Mouse (Mus musculus) stomach, embryonic 14.5 days (tissue): ENCODE data around the gene Nudt14. TPM values are rescaled to one million over a fixed set of nuclear protein-coding genes. Genes with fewer than 3 reads are reported as not detected.

Source experiments
- ATAC-seq: fragments of 200-750 bp; cut with Nextera tagmentation; 2 replicates; pipeline ENCODE4 v1.8.0; 2017; ENCODE audit warnings: low read depth, moderate TSS enrichment; ENCODE audit not compliant: insufficient number of reproducible peaks, insufficient read depth, low FRiP score
- H3K27ac ChIP-seq: fragments of 300-500 bp; sonication (generic); 2 replicates; pipeline ENCODE4 v1.5.1; 2014; ENCODE audit warnings: mild to moderate bottlenecking, low read length, moderate library complexity, mixed read lengths
- H3K27me3 ChIP-seq: fragments of 300-500 bp; sonication (generic); 2 replicates; pipeline ENCODE4 v1.6.1; 2014; ENCODE audit warnings: low read length, control low read depth, mixed read lengths; ENCODE audit not compliant: control insufficient read depth, insufficient read depth
- H3K36me3 ChIP-seq: fragments of 300-500 bp; sonication (generic); 2 replicates; pipeline ENCODE4 v1.6.1; 2014; ENCODE audit warnings: mild to moderate bottlenecking, control low read depth, low read length, moderate library complexity, mixed read lengths; ENCODE audit not compliant: control insufficient read depth, insufficient read depth
- H3K4me1 ChIP-seq: fragments of 300-500 bp; sonication (generic); 2 replicates; pipeline ENCODE4 v1.6.1; 2014; ENCODE audit warnings: low read length, control low read depth, mixed read lengths; ENCODE audit not compliant: control insufficient read depth, insufficient read depth
- H3K4me2 ChIP-seq: fragments of 300-500 bp; sonication (generic); replicated peaks from 2 replicates; pipeline ENCODE4 v1.6.1; 2014; ENCODE audit warnings: low read depth, low read length, control low read depth
- H3K4me3 ChIP-seq: fragments of 300-500 bp; sonication (generic); 2 replicates; pipeline ENCODE4 v1.5.1; 2014; ENCODE audit warnings: low read depth, low read length, control low read depth
- H3K9ac ChIP-seq: fragments of 300-500 bp; sonication (generic); replicated peaks from 2 replicates; pipeline ENCODE4 v1.6.1; 2014; ENCODE audit warnings: low read depth, mild to moderate bottlenecking, control low read depth, low read length, moderate library complexity, mixed read lengths
- H3K9me3 ChIP-seq: fragments of 300-500 bp; sonication (generic); 2 replicates; pipeline ENCODE4 v1.6.1; 2016; ENCODE audit warnings: low read depth, low read length, control low read depth; ENCODE audit not compliant: control insufficient read depth
- WGBS: fragments of 180-500 bp; shearing (Covaris S2); extraction: QIAGEN DNeasy Blood & Tissue Kit; methylation state at CpG from one replicate; pipeline ENCODE4 v1.1.7; 2014; 5-methylcytosine and 5-hydroxymethylcytosine counted together
- polyA plus RNA-seq: library from polyadenylated mRNA; unstranded; fragments of >200 nt; fragmentation: Nextera tagmentation; extraction: Ambion mirVana; gene quantifications from 2 replicates; pipeline ENCODE4 v1.2.1, GENCODE M21; 2014

Nudt14 gene
- polyA plus RNA-seq, 1 experiment from 2014 or later, result 125 TPM

DNA sequence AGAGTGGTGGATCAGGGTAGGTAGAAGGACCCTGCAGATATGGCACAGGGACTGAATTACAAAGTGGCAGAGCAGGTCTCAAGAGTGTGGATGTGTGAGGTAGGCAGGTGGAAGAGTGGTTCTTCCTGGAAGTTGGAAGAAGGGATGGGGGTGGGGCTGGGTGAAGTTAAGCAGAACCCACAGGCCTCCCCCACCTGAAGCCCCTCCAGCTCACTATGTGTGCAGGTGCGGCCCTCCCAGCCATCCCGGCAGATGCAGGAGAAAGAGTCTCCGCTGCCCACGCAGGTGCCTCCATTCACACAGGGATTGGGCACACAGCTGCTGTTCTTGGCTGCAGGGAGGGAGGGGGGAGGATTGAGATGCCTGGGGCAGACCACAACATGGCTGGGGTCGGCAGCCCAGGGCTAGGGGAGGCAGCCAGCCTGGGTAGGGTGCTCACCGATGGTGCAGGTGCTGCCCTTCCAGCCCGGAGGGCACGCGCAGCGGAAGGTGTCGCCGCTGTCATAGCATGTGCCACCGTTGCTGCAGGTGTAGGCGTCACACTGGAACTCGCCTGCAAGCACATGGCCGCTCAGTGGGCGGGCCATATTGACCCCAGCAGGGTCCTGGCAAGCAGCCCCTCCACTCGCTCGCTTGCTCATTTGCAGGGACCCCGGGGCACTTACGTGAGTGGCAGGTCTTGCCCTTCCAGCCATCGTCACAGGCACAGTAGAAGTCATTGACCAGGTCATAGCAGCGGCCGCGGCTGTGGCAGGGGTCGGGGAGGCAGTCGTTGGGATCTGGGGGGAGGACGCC lies 28.8 kb downstream of the Nudt14 start:
- H3K4me2 ChIP-seq, result no peak overlapping the region
- H3K27me3 ChIP-seq, result no peaks in the 10 kb centered on the region
- 90% methylated on average over 28 of the region's 28 CpGs for WGBS
- no peaks in the 10 kb centered on the region; the same call in 1 of the 2 replicates for H3K36me3 ChIP-seq
- H3K4me1 ChIP-seq, result no peaks in the 10 kb centered on the region
- H3K9ac ChIP-seq, result no peak overlapping the region
- no peaks in the 10 kb centered on the region for H3K9me3 ChIP-seq
- no peak overlapping the region for H3K27ac ChIP-seq
- ATAC-seq, result no peak
- no peak overlapping the region for H3K4me3 ChIP-seq

DNA sequence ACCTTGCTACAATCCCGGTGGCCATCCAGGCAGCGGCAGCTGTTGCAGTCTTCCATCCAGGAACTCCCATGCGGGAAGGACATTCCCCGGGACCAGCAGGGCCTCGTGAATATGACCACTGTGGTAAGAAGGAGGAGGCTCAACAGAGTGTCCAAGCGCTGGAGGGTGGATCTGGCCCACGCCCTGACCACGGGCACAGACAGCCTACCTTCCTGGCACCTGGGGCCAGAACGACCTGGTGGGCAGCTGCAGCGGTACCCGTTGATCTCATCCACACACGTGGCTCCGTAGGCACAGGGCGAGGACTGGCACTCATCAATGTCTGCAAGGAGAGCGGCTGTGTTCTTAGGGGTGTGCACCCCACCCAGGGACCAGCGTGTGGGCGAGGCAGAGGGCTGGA lies 30.2 kb downstream of the Nudt14 start:
- no peaks in the 10 kb centered on the region for H3K4me1 ChIP-seq
- H3K9ac ChIP-seq, result no peak overlapping the region
- no peak for ATAC-seq
- H3K27me3 ChIP-seq, result no peaks in the 10 kb centered on the region
- H3K4me3 ChIP-seq, result no peak overlapping the region
- no peak overlapping the region for H3K4me2 ChIP-seq
- H3K27ac ChIP-seq, result no peak overlapping the region
- no peaks in the 10 kb centered on the region; the same call in 1 of the 2 replicates for H3K36me3 ChIP-seq
- WGBS, result 90% methylated on average over 17 of the region's 17 CpGs
- H3K9me3 ChIP-seq, result no peaks in the 10 kb centered on the region

GRCm38 (mm10) chr12:112908991-112909390 lies 32.9 kb downstream of the Nudt14 start:
- Histone ChIP-seq H3K27ac (no peak overlapping the region), H3K27me3 (no peaks in the 10 kb centered on the region), H3K4me2 (no peak overlapping the region), H3K9me3 (no peaks in the 10 kb centered on the region), H3K9ac (no peak overlapping the region), H3K4me1 (no peaks in the 10 kb centered on the region), H3K36me3 (no peaks in the 10 kb centered on the region; the same call in 1 of the 2 replicates), H3K4me3 (no peak overlapping the region)
- 97% methylated on average over 22 of the region's 22 CpGs for WGBS
- no peak for ATAC-seq

DNA sequence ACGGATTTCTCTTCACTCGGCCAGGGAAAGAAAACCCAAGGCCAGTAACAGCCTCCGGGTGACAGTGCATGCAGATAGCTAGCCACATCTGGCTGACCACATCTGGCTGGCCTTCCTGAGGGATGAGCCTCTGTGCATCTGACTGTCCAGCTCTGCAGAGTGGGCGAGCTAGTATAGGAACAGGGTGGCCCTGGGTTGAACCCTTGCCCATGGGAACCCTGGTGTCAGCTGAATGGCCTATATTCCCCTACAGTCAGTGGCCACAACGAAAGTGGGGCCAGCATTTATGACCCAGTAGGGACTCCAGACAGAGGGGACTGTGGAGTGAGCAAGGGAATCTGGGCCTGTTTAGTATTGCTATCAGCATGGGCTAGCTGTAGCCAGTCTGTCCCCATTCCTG lies 36.9 kb downstream of the Nudt14 start:
- WGBS, result 84% methylated on average over 5 of the region's 5 CpGs
- Histone ChIP-seq H3K9ac (no peak overlapping the region), H3K36me3 (no peaks in the 10 kb centered on the region; the same call in 1 of the 2 replicates), H3K9me3 (no peaks in the 10 kb centered on the region), H3K4me2 (no peak overlapping the region), H3K4me1 (no peaks in the 10 kb centered on the region), H3K4me3 (no peak overlapping the region), H3K27me3 (no peaks in the 10 kb centered on the region), H3K27ac (no peak overlapping the region)
- ATAC-seq, result no peak

GRCm38 (mm10) chr12:112903941-112904340 lies 38.0 kb downstream of the Nudt14 start:
- ATAC-seq, result no peak
- Histone ChIP-seq H3K9ac (no peak overlapping the region), H3K9me3 (no peaks in the 10 kb centered on the region), H3K4me3 (no peak overlapping the region), H3K4me1 (no peaks in the 10 kb centered on the region), H3K36me3 (no peaks in the 10 kb centered on the region; the same call in 1 of the 2 replicates), H3K4me2 (no peak overlapping the region), H3K27ac (no peak overlapping the region), H3K27me3 (no peaks in the 10 kb centered on the region)
- 66% methylated on average over 8 of the region's 8 CpGs for WGBS

DNA sequence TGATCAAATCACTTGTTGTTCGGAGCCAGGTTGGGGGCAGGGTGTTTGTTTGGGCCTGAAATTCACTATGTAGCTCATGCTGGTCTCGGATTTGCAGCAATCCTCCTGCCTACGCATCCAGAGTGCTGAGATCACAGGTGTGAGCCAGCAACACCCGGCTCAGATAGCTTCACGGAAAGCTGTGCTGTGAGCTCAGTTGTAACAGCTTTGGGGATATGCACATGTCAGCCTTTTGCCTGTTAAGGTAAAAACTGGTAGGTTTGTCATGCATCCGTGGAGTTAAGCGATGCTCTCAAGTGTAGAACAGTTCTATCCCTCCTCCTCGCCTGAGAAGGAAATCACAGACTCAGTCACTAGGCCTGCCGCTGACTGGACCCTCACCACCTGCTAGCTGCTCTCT lies 41.3 kb downstream of the Nudt14 start:
- no peaks in the 10 kb centered on the region for H3K36me3 ChIP-seq
- no peaks in the 10 kb centered on the region for H3K9me3 ChIP-seq
- no peak overlapping the region for H3K4me3 ChIP-seq
- H3K27me3 ChIP-seq, result no peaks in the 10 kb centered on the region
- WGBS, result 81% methylated on average over 9 of the region's 9 CpGs
- no peak for ATAC-seq
- H3K4me1 ChIP-seq, result no peaks in the 10 kb centered on the region
- no peak overlapping the region for H3K9ac ChIP-seq
- H3K4me2 ChIP-seq, result no peak overlapping the region
- no peak overlapping the region for H3K27ac ChIP-seq

GRCm38 (mm10) chr12:112898960-112899359 lies 43.0 kb downstream of the Nudt14 start:
- 64% methylated on average over 4 of the region's 4 CpGs for WGBS
- Histone ChIP-seq H3K4me2 (no peak overlapping the region), H3K27me3 (no peaks in the 10 kb centered on the region), H3K4me1 (no peaks in the 10 kb centered on the region), H3K36me3 (no peaks in the 10 kb centered on the region), H3K9me3 (no peaks in the 10 kb centered on the region), H3K4me3 (no peak overlapping the region), H3K9ac (no peak overlapping the region), H3K27ac (no peak overlapping the region)
- ATAC-seq, result no peak

GRCm38 (mm10) chr12:112898351-112898750 lies 43.6 kb downstream of the Nudt14 start:
- WGBS, result 58% methylated on average over 12 of the region's 12 CpGs
- no peaks in the 10 kb centered on the region for H3K4me1 ChIP-seq
- H3K4me2 ChIP-seq, result no peak overlapping the region
- H3K9me3 ChIP-seq, result no peaks in the 10 kb centered on the region
- H3K27ac ChIP-seq, result no peak overlapping the region
- no peak overlapping the region for H3K4me3 ChIP-seq
- no peaks in the 10 kb centered on the region for H3K27me3 ChIP-seq
- no peak overlapping the region for H3K9ac ChIP-seq
- ATAC-seq, result no peak
- no peaks in the 10 kb centered on the region for H3K36me3 ChIP-seq
